Mouse (Mus musculus) brain, embryonic 14.5 days (tissue): ENCODE results near the gene 2210408I21Rik. TPM values are rescaled to one million over a fixed set of nuclear protein-coding genes. Genes with fewer than 3 reads are reported as not detected.

Source experiments
- DNase-seq: peaks from one replicate; pipeline ENCODE4 v3.0.0-alpha.2; 2011; ENCODE audit warnings: low read depth
- CTCF ChIP-seq: fragments of 200-500 bp; IDR thresholded peaks from 2 replicates; pipeline ENCODE4 v1.5.1; 2012; ENCODE audit warnings: inconsistent platforms, mild to moderate bottlenecking, moderate library complexity, borderline replicate concordance; ENCODE audit not compliant: insufficient read depth, insufficient read length; ENCODE audit errors: extremely low read depth
- POLR2A ChIP-seq: fragments of 200-500 bp; IDR thresholded peaks from 2 replicates; pipeline ENCODE4 v1.6.1; 2012; ENCODE audit warnings: mild to moderate bottlenecking, inconsistent platforms, borderline replicate concordance; ENCODE audit not compliant: poor library complexity, insufficient read depth, insufficient read length, severe bottlenecking; ENCODE audit errors: extremely low read depth
- polyA plus RNA-seq: library from polyadenylated mRNA; depleted of rRNA; stranded (reverse); fragments of >200 nt; gene quantifications from 2 replicates; pipeline ENCODE4 v1.2.3, GENCODE M21; 2012

The 2210408I21Rik gene
- polyA plus RNA-seq, 1 experiment: 4.6 TPM

DNA sequence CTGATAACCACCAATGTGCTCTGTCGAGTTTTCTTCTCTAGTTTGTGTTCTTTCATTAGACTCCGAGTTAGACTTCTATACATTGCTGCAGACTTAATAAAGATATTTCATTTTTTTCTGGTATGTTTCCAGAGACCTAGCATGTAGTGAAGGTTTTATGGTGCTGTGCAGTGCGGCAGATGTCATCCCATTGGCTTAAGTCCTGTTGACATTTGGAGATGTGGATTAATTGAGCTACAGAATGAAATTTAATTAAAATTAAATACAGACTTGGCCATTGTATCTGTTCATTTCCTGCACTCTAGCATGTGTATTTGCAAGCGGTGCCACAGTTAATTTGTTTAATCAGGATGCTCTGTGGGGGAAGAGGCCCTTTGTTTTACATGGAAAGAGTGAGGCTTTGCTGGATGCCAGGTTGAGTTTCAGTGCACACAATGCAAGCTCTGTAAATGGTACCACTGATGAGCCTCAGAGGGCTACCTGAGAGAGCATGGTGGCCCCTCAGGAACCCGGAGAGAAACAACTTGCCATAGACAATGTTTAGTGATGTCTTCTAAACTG lies 314.7 kb downstream of the 2210408I21Rik start:
- TF ChIP-seq POLR2A (no peak), CTCF (no peak)
- peak; percentile 42 for DNase-seq

DNA sequence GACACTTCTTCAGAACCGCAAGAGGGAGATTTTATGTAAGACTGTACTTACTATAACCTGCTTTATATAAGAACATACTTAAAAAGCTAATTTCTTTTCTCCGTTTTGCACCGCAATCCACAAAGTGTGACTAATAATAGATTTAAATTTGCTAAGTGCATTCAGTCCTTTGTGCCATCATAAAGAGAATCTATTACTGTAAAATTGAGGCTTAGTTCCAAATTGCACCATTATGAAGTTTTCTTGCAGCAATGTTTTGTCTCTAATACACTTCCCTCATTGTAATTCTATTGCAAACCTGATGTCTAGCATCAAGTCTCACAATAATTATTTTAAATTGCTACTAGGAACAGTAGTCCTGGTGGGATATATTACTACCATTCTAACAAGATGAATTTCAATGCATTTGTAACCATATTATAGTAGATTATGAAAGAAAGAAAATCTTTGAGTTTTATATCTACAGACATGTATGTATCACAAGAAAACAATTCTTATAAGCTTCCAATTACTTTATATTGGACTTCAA lies 334.8 kb downstream of the 2210408I21Rik start:
- TF ChIP-seq POLR2A (no peak), CTCF (no peak)
- peak; percentile 65 for DNase-seq

DNA sequence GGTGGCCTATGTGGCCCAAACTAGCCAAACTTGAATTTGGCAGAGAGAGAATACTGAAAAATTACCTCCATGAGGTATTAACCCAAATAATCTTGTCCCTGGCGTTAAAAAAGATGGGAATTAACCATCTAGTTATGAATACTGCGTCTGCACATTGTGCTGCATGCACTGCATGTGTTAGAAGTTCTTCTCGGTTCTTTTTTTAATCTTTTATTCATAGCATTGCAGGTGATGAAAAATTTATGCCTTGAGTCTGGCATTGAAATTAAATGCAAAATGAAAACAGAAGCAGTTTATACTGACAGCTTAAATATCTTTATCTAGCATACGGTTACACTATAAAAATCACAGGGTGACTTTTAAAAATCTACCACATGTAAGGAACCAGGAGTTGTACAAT lies 341.1 kb downstream of the 2210408I21Rik start:
- peak; percentile 47 for DNase-seq
- no peak for TF ChIP-seq POLR2A
- TF ChIP-seq CTCF: no peak

DNA sequence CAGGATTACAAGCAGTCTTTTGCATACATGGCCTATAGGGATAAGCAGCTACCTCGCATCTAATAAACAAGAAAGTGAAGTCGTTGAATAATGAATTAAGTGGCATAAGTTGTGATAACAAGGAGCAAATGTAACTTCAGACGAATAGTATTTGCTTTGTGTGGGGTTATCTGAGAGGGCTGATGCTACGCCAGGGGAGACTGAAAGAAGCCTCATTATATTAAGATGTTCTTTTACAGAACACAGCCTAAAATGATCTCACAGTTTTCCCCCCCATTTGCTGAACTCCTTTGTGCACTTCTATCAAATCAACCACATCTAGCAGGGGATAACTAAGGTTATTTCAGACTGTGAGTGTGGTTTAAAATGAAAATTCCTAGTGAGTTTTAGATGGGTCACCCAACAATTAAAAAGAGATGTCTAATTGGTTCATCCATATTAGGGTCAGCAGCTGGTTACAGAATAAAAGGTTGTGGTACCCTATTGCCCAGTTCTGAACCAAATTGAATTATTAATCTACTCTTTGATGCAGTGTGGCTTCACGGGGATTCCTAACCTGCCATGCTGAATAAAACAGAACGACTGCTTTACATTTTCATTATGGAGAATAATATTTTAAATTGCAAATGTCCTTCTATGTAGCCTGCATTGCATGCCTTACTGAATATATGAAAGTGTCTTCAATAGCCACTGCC lies 343.2 kb downstream of the 2210408I21Rik start:
- peak; percentile 67 for DNase-seq

DNA sequence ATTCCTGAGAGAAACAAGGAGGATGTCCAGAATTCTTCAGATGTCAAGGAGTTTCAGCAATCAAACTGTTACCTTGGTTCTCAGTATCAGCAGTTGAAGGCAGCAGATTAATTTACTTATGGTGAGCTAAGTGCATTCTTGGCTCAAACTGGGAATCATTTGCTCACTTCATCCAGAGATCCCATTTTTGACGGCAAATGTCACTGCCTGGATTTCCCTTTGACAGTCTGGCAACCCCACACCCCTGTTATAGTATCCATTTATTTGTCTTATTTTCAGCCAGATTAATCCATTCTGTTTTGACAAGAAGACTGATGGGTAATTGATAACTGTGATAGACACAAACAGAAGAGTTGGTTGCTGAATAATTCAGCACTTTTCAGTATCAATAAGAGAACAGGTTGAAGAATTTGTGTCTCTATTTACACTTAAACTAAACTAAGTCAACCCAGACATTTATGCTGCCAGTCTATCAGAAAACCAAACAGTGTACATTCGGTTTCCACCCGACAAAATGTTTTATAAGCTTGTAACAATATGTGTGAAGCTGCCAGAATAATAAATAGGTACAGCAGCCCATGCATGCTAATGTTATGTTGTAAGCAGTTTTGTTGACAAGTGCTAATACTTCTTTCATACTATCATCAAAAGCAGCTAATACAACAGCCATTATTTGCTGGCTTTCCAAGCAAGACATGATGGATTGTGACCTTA lies 354.8 kb downstream of the 2210408I21Rik start:
- TF ChIP-seq CTCF: no peak
- no peak for TF ChIP-seq POLR2A
- peak; percentile 75 for DNase-seq

More for the DNA sequence above, 343.2 kb downstream of the 2210408I21Rik start:
- TF ChIP-seq CTCF (no peak), POLR2A (no peak)

DNA sequence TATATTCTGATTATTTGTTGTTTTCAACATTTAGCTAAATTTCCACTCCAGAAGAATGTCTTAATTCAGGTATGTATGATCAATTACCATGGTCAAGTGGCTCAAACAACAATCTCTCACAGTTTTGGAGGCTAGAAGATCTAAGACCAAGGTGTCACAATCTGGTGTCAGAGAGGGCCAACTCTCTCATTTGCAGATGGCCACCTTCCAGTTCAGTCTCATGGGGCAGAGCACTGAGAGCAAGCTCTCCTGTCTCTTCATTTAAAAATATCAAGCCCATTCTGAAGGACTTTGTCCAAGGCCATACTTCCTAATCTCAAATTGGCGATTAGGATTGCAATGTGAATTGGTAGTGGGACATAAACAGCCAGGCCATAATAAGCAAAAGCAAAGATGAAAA lies 378.7 kb downstream of the 2210408I21Rik start:
- DNase-seq: no peak
- TF ChIP-seq POLR2A (no peak), CTCF (no peak)

DNA sequence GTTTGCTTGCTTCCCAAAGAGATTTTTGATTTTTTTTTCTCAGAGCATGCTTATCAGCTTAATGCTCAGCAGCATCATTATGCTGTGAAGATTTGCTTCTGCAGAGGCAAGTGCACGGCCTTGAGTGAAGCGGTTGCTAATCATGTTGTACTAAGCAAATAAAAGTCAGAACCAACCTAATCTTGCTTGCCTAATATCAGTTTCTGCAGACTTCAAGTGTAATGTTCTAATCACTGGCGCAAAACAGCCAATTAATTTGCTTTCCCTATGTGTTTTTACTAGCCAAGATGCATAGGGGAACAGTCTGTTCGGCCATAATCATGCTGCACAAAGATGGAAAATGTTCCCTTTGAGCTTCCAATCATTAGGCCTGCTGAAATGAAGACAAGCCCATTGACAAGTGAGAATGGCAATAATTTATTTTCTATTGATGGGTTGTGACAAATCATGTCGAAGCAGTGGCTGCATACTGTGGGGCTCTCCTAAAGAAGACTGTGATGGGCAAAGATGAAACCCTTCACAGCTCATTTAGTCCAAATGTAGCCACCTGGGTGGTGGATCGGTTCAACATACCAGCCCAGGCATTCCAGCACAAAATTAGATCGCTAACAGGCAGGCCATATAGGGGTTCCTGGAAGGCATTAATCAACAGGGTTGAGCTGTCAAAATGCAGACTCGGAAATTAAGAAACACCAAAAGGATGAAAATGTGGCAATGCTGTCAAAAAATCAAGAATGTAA lies 393.8 kb downstream of the 2210408I21Rik start:
- TF ChIP-seq POLR2A (no peak), CTCF (no peak)
- peak; percentile 54 for DNase-seq

DNA sequence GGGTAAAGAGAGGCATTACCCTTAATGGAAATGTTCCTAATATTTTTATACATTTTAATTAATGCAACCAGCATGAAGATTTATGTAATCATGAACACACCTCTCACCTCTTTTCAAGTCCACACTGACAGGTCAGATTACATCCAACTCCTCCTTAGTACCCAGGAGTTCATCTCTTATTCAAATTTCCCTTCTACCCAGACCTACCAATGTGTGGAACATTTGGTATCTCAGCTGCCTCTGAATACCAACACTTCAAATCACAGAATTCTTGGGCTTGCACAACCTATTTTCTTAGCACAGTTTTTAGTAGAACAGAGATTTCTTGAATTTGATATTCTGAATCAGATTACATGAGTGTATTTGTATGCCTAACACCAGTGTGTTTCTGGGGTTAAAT lies 394.4 kb downstream of the 2210408I21Rik start:
- TF ChIP-seq POLR2A: no peak
- TF ChIP-seq CTCF: no peak

DNA sequence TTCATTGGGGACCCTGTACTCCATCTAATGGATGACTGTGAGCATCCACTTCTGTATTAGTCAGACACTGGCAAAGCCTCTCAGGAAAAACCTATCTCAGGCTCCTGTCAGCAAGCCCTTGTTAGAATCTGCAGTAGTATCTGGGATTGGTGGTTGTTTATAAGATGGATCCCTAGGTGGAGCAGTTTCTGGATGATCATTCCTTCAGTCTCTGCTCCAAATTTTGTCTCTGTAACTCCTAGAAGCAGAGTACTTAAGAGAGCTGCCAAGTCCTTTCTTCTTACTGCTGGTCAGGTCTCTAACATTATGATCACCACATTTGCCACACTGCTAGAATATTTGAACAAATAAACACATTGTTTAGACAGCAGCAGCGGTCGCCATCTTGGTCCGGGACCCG lies 402.1 kb downstream of the 2210408I21Rik start:
- no peak for TF ChIP-seq POLR2A
- no peak for TF ChIP-seq CTCF
- DNase-seq: no peak

More for the DNA sequence above, 394.4 kb downstream of the 2210408I21Rik start:
- no peak for DNase-seq

DNA sequence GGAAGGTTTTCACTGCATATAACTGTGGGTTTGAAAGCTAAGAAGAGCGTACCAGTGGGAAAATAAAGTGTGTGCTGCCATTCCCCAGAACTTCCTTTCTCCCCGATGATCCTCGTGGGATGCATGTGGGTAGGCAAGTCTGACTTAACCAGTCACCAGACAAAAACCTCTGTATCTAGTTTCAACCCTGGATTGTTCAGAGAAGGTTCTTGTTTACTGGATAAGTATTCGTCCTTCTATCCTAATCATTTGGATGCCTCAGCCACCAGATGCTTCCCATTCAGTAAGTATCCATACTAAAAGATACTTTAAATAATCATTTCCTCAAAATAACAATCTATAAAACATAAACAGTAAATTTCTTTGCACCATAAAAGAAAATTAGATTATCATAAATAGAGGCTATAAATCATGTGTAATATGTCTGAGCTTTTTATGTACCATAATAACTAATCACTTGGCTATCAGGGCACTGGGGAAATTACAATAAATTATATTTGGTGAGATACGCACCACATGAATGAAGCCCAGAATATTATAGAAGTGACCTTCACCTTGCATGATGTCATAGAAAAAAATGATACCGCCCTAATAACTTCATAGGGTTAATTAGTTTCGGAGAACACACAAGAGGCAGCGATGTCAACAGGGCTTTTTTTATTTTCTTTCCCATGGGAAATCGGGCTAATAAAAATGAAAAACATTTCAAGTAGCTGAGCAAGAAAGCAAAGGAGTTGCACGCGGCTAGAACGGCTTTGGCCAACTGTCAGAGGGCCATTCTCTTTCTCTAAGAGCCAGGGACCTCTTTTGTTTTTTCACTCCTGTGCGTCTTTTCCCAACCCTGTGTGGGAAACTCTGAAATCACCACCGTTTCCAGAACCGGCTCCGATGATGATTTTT lies 412.4 kb downstream of the 2210408I21Rik start:
- DNase-seq: peak; percentile 86
- TF ChIP-seq CTCF (no peak), POLR2A (no peak)
